Mouse (Mus musculus): ENCODE measurements around the gene Pnlip.

Gene Pnlip

GRCm38 (mm10) chr19:58652198-58652597 lies at the start of gene Pnlip:
TSS of gene Pnlip (plus strand) at chr19:58652498.
- no peak for DNase-seq

DNA sequence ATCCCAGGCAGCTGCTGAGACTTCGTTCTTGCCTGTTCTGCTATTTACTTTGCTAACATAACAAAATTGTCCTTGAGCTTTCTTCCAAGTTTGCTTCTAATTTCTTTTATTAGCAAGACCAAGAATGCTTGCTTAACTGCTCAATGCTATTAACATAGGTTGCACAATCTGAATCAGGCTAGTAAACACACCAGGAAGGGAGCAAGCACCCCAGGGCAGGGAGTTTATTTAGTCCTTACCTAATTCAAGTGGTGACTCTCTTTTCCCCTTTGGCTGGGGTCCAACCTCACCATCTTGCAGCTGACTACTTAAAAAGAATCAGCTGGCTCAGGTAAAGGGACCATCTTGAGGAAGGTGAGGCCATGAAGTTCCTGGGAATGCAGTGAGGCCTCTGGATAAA lies 42.6 kb upstream of the Pnlip start:
- DNase-seq = no peak

DNA sequence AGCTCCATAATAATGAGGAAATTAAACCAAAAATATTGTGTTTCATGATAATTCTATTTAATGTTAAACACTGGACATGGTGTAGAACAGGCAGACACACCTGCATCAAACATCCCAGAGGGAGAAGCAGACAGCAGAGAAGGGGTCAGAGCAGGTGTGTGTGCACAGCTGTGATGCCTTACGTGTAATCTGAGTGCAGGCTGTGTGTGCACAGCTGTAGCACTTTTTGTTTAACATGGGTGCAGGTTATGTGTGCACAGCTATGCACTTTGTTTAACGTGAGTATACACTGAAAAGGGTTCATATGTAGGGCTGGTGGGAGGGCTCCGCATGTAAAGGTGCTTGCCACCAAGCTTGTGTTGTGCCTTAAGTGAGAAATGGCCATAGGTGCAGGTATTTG lies 39.6 kb upstream of the Pnlip start:
- no peak for DNase-seq

DNA sequence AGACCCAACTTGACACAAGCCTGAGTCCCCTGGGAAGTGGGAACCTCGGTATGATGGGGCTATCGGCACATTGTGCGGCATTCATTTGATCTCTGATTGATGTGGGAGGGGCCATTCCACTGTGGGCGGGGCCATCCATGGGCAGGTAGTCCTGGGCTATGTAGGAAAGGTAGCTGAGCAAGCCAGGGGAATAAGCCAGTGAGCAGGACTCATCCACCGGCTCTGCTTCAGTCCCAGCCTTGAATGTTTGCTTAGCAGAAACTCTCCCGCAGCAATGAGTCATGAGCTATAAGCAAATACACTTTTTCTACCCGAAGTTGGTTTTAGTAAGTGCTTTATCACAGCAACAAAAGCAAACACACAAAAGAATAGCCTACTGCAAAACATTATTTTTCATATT lies 35.7 kb upstream of the Pnlip start:
- no peak for DNase-seq

DNA sequence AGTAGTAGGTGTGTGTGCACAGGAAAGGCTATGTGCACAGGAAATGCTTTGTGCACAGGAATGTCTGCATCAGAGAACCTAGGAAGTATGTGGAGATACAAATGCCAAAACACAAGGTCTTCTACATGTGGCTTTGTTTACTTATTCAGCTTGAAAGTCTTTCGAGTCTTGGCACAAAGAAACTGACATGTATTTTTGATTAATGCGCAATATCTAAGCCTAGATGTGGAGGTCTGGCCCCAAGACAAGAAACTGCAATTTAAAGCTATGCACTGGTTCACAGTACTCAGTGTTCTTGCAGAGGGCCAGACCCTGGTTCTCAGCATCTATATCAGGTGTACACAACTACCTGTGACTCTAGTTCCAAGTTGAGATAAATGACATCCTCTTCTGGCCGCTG lies 31.6 kb upstream of the Pnlip start:
- no peak for DNase-seq

GRCm38 (mm10) chr19:58621646-58622045 lies 30.7 kb upstream of the Pnlip start:
- DNase-seq = no peak

GRCm38 (mm10) chr19:58624799-58625198 lies 27.5 kb upstream of the Pnlip start:
- DNase-seq = no peak

- no peak for DNase-seq
These were observed 26.9 kb upstream of the Pnlip start for GRCm38 (mm10) chr19:58625254-58625947.

DNA sequence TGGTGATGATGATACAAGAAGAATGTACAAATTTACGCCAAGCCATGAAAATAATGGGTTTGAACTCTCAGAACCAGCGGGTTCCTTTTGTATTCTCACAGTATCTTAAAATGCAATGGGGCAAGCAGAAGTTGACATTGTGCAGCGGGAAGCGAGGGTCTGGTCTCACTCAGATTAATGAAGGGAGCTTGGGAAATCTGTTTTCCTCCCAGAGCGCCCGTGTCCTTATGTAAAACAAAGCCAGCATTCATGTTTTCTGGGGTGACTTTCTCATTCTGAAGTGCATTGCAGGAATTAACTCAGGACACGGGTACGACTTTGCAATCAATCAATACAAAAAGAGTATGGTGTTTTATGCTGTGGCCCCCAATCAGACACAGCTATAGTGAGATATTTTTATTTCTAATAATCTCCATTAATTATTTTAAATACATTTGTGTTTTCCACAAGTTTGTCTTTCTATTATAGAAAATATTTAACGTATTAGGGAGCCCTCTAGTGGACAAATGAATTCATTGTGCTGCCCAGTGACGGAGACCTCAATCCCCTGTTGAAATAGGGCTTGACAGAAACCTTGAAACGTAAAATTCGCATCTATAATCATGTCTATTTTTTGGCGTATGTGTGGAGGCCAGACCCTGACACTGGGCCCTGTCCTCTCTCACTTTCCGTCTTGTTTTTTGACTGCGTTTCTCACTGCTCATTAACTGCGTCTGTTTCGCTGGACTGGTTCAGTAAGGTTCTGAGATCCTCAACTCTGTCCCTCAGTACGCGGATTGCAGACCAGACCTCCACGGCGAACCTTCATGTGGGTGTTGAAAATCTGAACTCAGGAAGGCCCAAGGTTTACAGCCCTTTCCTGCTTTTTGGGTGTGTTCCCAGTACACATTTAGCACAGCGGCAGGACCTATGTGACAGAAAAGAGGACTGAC lies 24.6 kb upstream of the Pnlip start:
- no peak for DNase-seq

GRCm38 (mm10) chr19:58629351-58629773 lies 22.9 kb upstream of the Pnlip start:
- DNase-seq = no peak

DNA sequence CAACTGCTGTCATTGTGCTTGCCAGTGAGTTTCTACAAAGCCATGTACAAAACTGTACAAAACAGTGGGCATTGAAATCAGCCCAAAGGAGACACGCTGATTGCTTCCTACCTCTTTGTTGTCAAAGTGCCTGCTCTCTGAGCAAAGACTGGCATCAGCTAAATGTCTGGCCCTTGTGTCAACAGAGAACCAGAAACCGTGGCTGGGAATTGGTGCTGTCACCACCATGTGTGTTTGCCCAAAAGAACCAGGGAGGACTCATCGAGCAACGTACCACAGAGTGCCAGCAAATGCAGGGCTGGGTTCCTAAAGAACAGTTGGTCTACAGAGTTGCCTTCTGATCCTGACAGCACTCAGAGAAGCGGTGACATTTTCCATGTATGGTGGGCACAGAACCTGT lies 2.3 kb upstream of the Pnlip start:
- DNase-seq = no peak

- peak; percentile 13 for DNase-seq
These were observed 9.8 kb downstream of the Pnlip start for GRCm38 (mm10) chr19:58662098-58662497.

GRCm38 (mm10) chr19:58663317-58663716 lies 11.0 kb downstream of the Pnlip start:
- DNase-seq = no peak

DNA sequence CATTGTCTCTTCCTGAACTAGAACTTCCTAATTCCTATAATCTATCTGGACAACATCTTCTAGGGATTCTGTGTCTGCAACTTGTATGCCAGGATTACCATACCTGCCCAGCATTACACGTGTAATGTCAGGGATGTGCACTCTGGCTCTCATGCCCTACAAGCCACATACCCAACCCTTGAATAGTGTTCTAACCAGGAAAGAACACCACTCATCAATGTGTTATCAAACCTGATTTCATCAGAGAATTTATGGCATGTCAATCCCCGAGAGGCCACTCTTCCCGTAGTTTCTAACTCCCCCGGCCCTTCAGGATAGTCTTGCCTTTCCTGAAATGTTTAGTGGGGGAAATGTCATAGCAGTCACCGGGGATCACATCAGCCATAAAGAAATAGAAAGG lies 12.6 kb downstream of the Pnlip start:
- DNase-seq = no peak

GRCm38 (mm10) chr19:58674644-58675043 lies 22.3 kb downstream of the Pnlip start:
- no peak for DNase-seq

GRCm38 (mm10) chr19:58677117-58677516 lies 24.8 kb downstream of the Pnlip start:
- DNase-seq = no peak

DNA sequence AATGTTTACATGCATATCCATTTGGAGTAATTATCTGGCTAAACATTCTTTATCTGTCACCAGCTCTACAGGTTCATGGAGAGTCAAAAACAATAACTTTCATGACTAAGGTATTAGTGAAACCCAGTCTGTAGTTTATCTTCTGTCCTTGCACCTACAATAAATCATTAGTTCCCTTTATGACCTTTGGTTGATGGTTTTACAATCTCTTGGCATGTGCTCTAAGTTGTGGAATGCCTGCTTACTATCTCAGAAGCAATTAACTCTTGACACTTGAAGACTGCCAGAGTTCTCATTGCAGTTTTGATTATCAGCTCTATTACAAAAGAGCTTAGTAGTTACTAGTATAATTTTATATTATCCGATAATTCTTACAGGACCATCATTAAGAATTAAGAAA lies 36.6 kb downstream of the Pnlip start:
- no peak for DNase-seq

- no peak for DNase-seq
These were observed 43.0 kb downstream of the Pnlip start for GRCm38 (mm10) chr19:58695314-58695713.

DNA sequence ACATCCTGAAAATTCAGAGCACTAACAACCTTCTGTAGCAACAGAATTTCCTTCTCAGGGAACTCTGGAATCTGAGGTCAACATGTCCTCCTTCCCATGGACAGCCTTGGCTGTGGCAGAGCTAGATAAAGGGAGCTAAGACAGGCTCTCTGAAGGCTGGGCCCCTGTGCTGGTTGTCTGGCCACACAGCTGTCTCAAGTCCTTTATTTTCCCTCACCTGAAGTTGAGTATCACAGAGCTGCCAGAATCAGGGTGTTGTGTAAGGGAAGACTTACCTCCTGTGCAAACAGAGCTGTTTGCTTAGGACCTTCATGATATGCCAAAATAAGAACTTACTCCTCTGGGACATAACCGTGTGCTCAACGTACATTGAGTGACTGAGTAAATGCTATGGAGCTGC lies 43.9 kb downstream of the Pnlip start:
- DNase-seq = no peak

DNA sequence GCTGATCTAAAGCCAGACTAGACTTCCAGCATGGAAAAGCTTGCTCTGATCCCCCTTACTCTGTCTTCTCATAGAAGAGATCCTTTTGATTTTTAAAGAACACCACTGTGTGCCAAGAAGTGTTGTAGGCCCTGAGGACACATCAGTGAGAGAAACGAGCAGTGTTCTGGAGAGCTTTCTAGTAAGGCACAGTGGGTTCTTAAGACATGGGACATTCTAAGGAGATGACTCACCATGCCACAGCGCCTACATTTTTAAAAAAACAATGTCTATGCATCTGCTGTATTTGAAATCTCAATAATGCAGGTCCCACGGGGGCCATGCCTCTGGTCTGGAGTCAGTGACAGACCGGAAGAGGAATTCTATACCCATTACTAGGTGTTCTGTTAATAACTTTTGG lies 52.3 kb downstream of the Pnlip start:
- DNase-seq = no peak

DNA sequence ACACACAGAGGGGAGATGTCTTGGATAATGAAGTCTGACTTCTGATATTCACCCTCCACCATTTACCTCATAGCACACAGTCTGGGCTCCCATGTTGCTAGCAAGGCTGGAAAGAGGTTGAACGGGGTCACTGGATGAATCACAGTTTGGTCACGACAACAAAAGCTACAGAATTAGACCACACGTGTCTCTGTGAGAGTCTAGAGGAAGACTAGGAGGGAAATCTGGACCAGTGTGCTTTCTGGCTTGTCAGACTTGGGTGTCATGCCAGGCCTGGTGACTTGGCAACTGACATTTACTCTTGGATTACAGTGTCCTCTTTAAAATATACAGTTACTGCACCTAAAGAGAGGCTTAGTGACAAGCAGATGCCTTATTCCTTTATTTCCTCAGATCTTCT lies 56.3 kb downstream of the Pnlip start:
- DNase-seq = no peak

DNA sequence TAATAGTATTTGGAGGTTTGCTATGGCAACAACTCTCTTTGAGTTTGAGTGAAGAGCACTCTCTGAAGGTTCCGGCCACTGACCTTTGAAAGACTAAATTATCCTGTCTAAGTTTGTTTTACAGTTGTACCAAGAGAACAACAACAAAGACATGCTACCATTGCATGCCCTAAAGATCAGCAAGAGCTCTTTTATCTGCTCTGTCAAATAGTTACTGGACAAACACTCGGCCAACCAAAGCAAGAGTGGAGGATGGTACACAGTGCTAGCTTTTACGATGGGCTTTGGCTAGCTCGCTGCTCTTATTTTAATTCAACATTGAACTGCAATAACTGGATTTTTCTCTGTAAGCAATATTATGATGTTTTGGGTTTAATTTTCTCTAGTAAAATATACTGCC lies 65.6 kb downstream of the Pnlip start:
- no peak for DNase-seq

GRCm38 (mm10) chr19:58720439-58720838 lies 68.1 kb downstream of the Pnlip start:
- DNase-seq = no peak

GRCm38 (mm10) chr19:58726551-58726950 lies 74.3 kb downstream of the Pnlip start:
- no peak for DNase-seq
